Mouse (Mus musculus) yolk sac, embryonic 10.5 days (tissue): ENCODE results near the gene Fbxl7.

Source experiments
- DNase-seq: peaks from one replicate; pipeline ENCODE4 v3.0.0-alpha.2; 2017; ENCODE audit warnings: low spot score

The Fbxl7 gene

GRCm38 (mm10) chr15:26701949-26702675 is 193.3 kb downstream of the Fbxl7 start:
- DNase-seq, result no peak

GRCm38 (mm10) chr15:26693075-26693474 is 202.3 kb downstream of the Fbxl7 start:
- no peak for DNase-seq

DNA sequence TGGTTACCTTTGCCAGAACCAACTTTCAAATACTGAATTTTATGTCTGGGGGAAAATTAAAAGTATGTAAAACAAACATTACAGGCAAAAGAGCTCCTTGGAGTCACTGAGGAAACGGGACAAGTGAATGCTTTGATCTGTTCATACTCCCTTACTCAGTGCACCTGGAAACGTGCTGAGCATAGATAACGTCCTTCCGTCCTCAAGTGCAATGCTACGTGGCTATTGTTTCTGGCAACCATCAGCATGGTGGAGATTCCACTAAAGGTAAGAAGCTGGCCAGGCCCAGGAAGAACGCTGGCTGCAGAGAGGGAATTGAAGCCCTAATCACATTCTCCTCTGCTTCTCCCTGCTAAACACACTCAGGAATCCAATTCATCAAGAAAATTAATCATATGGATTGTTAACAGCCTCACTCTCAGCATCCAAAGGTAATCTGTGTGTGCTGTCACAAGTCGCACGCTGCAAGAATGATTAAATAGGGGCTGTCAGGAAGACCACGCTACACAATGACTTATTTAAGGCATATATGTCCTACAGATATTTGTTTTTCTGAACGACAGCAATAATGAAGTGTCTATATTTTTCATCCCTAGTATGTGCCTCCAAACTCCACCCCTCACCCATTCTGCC is 206.8 kb downstream of the Fbxl7 start:
- no peak for DNase-seq

DNA sequence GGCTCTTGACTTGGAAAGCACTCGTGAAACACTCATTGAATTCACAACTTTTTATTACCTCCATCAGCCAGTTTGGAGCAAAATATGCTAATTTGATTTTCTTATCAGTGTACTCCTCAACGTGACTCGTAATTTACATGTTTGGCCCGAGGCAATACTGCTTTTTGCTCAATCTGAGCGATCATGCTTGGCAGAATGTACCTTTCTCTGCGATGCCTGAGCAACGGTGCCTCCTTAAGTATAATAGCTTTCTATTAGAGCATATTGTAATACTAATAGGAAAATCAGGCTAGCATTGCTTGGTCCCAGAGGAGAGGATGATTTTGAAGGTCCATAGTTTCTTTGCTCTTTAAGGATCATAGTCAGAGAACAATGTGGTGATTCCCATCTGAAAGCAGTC is 207.7 kb downstream of the Fbxl7 start:
- DNase-seq, result no peak

DNA sequence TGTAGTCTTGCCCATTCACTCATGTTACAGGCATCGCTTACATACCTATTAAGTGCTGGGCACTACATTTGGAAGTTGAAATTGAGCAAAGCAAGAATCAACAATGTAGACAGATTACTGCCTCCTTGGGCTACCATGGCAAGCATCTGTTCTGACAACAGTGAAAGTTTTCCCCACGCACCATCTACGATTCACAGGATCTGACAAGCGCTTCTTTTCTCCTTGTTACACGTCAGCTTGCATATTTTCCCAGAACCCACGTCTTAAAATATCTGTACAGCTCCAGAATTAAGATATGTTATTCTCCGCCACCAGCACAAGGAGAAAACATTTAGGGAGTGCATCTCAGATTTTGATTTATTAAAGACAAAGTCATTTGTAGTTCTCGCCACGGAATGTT is 213.1 kb downstream of the Fbxl7 start:
- DNase-seq, result no peak

- DNase-seq, result no peak
Observed at GRCm38 (mm10) chr15:26673239-26673859, 222.0 kb downstream of the Fbxl7 start.

DNA sequence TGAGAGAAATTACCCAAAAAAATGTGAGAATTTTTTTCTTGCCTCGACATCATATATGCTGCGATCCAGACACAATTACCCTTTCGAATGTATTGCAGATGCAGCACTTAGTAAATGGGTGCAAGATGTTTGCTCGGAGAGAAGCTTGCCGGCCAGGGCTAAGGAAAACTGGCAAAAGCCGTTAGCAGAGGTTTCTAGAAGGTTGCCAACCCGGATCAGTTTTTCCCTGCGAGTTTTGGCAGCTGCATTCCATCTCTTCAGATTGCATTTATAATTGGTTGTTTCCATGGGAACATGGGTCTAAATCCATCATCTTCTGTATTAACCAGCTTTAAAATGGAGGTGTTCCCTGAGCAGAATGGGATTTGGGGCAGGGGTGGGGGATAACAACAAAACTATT is 240.4 kb downstream of the Fbxl7 start:
- no peak for DNase-seq

DNA sequence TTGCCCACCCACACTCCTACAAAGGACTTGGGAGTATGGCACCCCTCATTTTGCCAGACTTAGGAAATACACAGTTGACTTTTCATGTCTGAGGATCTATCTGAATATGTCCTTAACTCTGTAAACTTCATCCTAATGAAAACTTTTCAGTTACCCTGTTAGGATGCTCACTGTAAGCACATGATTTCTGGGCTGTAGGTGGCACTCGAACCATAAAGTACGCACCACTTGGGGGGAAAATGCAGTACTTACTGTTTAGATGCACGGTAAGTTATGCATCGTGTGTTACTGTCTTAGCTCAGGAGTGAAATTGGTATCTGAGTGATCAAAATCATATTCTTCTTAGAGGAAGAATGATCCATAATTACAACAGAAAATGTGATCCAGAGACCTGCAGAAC is 252.8 kb downstream of the Fbxl7 start:
- DNase-seq, result no peak

- DNase-seq, result no peak
Observed at GRCm38 (mm10) chr15:26639726-26640125, 255.7 kb downstream of the Fbxl7 start.

- no peak for DNase-seq
Observed at GRCm38 (mm10) chr15:26635591-26635990, 259.8 kb downstream of the Fbxl7 start.

DNA sequence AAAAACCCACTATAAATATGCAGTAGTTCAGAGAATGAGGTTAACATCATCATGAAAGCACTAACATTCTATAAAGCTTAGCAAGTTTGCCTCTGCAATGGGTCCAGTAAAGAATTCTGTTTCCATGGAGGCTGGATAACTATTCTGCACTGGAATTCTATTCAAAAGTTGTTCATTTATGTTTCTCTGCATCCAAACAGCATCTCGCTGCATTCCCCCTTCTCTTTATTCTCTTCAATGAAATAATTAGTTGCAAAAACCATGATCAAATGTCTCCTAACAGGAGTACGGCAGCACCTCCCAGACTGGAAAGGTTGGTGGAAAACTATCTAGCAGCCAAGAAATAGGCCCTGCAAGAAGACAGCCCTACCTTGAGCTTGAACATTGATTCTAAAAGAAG is 267.2 kb downstream of the Fbxl7 start:
- DNase-seq, result no peak

- no peak for DNase-seq
Observed at GRCm38 (mm10) chr15:26623242-26623641, 272.1 kb downstream of the Fbxl7 start.

- DNase-seq, result no peak
Observed at GRCm38 (mm10) chr15:26620279-26620678, 275.1 kb downstream of the Fbxl7 start.

GRCm38 (mm10) chr15:26619221-26619620 is 276.2 kb downstream of the Fbxl7 start:
- no peak for DNase-seq

DNA sequence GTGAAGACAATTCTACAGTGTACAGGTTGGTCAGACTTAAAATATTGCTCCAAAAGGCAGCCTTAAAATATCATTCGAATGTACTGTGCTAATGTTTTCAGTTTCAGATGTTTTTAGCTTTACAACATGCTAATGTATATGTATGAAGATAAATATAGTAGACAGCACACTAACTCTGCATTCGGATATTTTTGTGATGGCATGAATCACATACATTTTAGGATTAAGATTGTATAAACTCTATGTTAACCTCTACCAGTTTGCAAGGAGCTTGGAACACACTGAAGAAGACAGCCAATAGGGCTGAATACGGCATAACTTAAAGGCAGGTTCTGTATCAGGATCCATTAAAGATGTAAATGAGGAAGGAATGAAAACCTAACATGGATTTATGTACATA is 299.1 kb downstream of the Fbxl7 start:
- DNase-seq, result no peak

DNA sequence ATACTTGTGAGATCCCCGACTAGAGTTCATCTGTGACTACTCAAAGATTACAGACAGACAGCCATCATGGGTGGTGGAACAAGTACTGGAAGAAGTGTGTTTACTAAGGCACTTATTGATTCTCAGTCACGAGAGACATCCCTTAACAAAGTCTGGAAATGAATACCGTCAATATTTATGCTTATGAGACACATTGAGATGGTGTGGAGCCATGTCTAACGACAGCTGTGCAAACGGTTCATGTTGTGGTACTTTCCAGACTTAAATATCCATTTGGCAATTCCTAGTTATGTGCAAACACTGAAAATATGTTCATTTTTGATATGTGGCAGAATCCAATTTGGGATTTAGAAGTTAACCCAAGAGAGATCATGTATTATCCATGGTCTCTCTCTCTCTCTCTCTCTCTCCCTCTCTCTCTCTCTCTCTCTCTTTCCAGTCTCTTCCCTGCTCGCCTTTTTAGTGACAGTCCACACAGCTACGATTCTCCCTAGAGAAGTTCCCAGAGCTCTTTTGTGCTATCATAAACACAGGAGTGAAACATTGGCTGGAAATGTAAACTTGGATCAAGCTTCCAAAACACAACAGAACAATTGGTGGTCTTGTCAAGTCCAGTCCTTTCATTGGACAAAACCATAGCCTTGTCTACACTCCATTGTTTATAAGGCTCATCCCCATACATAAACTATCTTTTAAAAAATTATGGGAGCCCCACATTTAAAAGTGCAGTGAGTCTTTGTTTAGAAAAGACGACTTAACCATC is 315.3 kb downstream of the Fbxl7 start:
- no peak for DNase-seq

GRCm38 (mm10) chr15:26578500-26578899 is 316.9 kb downstream of the Fbxl7 start:
- no peak for DNase-seq

- no peak for DNase-seq
Observed at GRCm38 (mm10) chr15:26566076-26566475, 329.3 kb downstream of the Fbxl7 start.

- no peak for DNase-seq
Observed at GRCm38 (mm10) chr15:26553620-26554019, 341.8 kb downstream of the Fbxl7 start.

DNA sequence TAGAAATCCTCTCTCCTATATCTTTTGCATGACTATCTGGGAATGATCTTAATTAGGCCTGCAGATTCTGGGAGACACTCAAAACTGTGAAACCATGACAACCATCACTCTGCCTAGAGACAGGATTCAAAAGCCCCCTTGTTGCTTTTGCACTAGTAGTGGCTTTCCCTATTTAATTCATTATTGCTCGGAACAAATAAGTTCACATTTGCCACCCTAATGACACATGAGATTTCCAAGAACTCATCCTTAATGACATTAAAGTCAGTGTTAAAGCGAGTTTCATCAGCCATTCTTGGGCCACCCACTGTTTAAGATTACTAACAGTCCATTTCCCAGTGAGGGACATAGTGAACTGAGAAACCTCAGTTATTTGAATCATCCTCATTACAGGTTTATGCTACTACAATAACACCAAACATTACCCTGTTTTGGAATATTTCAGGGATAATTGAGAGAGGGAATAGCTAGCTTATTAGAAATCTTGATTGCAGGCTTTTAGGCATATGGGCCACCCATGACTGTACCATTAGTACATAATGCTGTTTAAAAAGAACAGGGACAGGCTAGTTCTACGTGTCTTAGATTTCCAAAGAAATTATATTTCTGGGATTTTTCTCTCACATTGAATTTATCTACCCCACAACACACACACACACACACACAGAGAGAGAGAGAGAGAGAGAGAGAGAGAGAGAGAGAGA is 361.2 kb downstream of the Fbxl7 start:
- DNase-seq, result no peak

DNA sequence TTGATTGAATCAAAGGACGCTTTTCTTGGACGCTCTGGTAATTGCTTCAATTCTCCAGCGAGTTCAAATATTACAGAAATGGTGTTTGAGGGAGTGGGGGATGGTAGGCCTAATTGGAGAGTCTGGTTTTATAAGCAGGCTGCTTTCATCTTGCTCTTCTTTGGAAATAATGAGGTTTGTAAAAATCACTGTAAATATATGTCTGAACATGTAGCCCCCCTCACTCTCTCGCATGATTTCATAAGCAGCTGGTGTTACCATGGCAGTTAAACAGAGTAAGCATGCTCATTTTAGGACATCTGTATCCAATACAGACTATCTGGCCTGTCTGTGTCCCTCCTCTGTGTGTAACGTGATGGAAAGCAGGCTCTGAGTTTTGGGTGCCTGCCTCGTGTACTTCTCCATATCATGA is 376.2 kb downstream of the Fbxl7 start:
- DNase-seq, result no peak

- no peak for DNase-seq
Observed at GRCm38 (mm10) chr15:26501024-26501423, 394.4 kb downstream of the Fbxl7 start.
